7 mouse cellular contexts compared by ENCODE assay signal in genomic region chr5:34185051-34185580, GRCm38 (mm10). TPM values are rescaled to one million over a fixed set of nuclear protein-coding genes. Genes with fewer than 3 reads are reported as not detected.
DNase-seq lines count a peak whose midpoint lies in the region; ATAC-seq and TF ChIP-seq lines count a peak whose summit lies in the region.

No protein-coding gene starts in this region.

- H3K4me2 ChIP-seq in kidney, embryonic 14.5 days (replicated peaks; ENCODE audit: low read depth, low read length), result peak overlapping the region; percentile 65; the same call in 1 of the 2 replicates
- H3K4me2 ChIP-seq in hindbrain, postnatal 0 days (ENCODE audit: low read depth, low read length), result peak overlapping the region; percentile 87

- H3K36me3 ChIP-seq in kidney, embryonic 14.5 days (ENCODE audit: control insufficient read depth, insufficient read depth, low read length), result peaks cover 27% of the 10 kb centered on the region; the same call in 1 of the 2 replicates
- H3K36me3 ChIP-seq in hindbrain, postnatal 0 days (ENCODE audit: insufficient read depth, low read length), result no peaks in the 10 kb centered on the region; the same call in 1 of the 2 replicates

- DNase-seq in kidney, postnatal 36 days, result no peak
- DNase-seq in cerebellum, adult 9-11 months, result peak; percentile 40
- DNase-seq in cerebellum, postnatal 36 days, result peak; percentile 3
- DNase-seq in hindbrain, postnatal 0 days (ENCODE audit: low spot score), result no peak
- peak; percentile 2 for DNase-seq in right cerebral cortex, postnatal 25 days
- DNase-seq in c-Kit-positive CD71-positive TER-119-positive erythroid progenitor cells, embryonic 14.5 days (ENCODE audit: low spot score), result no peak

- H3K4me3 ChIP-seq in kidney, embryonic 14.5 days (ENCODE audit: low read length), result no peak overlapping the region
- no peak overlapping the region for H3K4me3 ChIP-seq in hindbrain, postnatal 0 days (ENCODE audit: low read length)

- no peak for ATAC-seq in kidney, embryonic 14.5 days (ENCODE audit: low FRiP score, low TSS enrichment)
- ATAC-seq in hindbrain, postnatal 0 days, result no peak

- H3K9ac ChIP-seq in kidney, embryonic 14.5 days (ENCODE audit: low read depth, low read length), result no peak overlapping the region; the same call in 1 of the 2 replicates
- H3K9ac ChIP-seq in hindbrain, postnatal 0 days (replicated peaks; ENCODE audit: low read length), result peak overlapping the region; percentile 79

- H3K4me1 ChIP-seq in kidney, embryonic 14.5 days (ENCODE audit: control insufficient read depth, insufficient read depth, low read length), result peaks cover 17% of the 10 kb centered on the region
- peaks cover 39% of the 10 kb centered on the region for H3K4me1 ChIP-seq in hindbrain, postnatal 0 days (ENCODE audit: insufficient read depth, low read length)

- no peaks in the 10 kb centered on the region for H3K27me3 ChIP-seq in kidney, embryonic 14.5 days (ENCODE audit: control insufficient read depth, insufficient read depth, low read length)
- no peaks in the 10 kb centered on the region for H3K27me3 ChIP-seq in hindbrain, postnatal 0 days (ENCODE audit: insufficient read depth, low read length)

- no peaks in the 10 kb centered on the region for H3K9me3 ChIP-seq in kidney, embryonic 14.5 days (ENCODE audit: control insufficient read depth, low read length)
- no peaks in the 10 kb centered on the region for H3K9me3 ChIP-seq in hindbrain, postnatal 0 days (ENCODE audit: low read length)

- 91% methylated on average over 1 of the region's 1 CpGs for WGBS in kidney, embryonic 14.5 days
- 90% methylated on average over 1 of the region's 1 CpGs for WGBS in hindbrain, postnatal 0 days

- H3K27ac ChIP-seq in kidney, embryonic 14.5 days (ENCODE audit: low read depth, low read length), result no peak overlapping the region
- H3K27ac ChIP-seq in hindbrain, postnatal 0 days, result no peak overlapping the region

- no peak for TF ChIP-seq CTCF in hindbrain, postnatal 0 days (IDR thresholded peaks at IDR 0.05; ENCODE audit: low read depth)

RNA-seq across cellular contexts. Expression of gene Mxd4, which starts 2.4 kb away (rescaled TPM):
- 46.1 and 53.0 TPM in 2 replicates for polyA plus RNA-seq in kidney, embryonic 14.5 days (2014; fragmentation: Nextera tagmentation; extraction: Ambion mirVana)
- total RNA-seq in hindbrain, postnatal 0 days (2014; rRNA removed), result 73.3 and 99.1 TPM in 2 replicates
- 22.0 and 23.5 TPM in 2 replicates for polyA plus RNA-seq in hindbrain, postnatal 0 days (2015; fragmentation: Nextera tagmentation; extraction: Ambion mirVana)

RNA-seq across cellular contexts. Expression of gene Haus3, which starts 15.8 kb away (rescaled TPM):
- polyA plus RNA-seq in kidney, embryonic 14.5 days (2014; fragmentation: Nextera tagmentation; extraction: Ambion mirVana), result 45.1 and 46.1 TPM in 2 replicates
- 4.1 and 4.2 TPM in 2 replicates for total RNA-seq in hindbrain, postnatal 0 days (2014; rRNA removed)
- polyA plus RNA-seq in hindbrain, postnatal 0 days (2015; fragmentation: Nextera tagmentation; extraction: Ambion mirVana), result 12.7 TPM in 2 replicates

RNA-seq across cellular contexts. Expression of gene Poln, which starts 15.9 kb away (rescaled TPM):
- 0.61 and 1.1 TPM in 2 replicates for polyA plus RNA-seq in kidney, embryonic 14.5 days (2014; fragmentation: Nextera tagmentation; extraction: Ambion mirVana)
- total RNA-seq in hindbrain, postnatal 0 days (2014; rRNA removed), result 0.16 TPM in 1 of 2 replicates, not detected in the other
- 0.68 and 0.69 TPM in 2 replicates for polyA plus RNA-seq in hindbrain, postnatal 0 days (2015; fragmentation: Nextera tagmentation; extraction: Ambion mirVana)

Comparison
In these comparisons a context has a peak if more than half of its experiments do, and no peak if none do; other contexts are left out.
1. DNase-seq: peak in cerebellum, adult 9-11 months (single experiment), cerebellum, postnatal 36 days (2 of 2) and right cerebral cortex, postnatal 25 days (single experiment); none in kidney, postnatal 36 days (0 of 2), hindbrain, postnatal 0 days (single experiment) and c-Kit-positive CD71-positive TER-119-positive erythroid progenitor cells, embryonic 14.5 days (single experiment).